ENCODE assay signal across 13 mouse cellular contexts in the genomic region with DNA sequence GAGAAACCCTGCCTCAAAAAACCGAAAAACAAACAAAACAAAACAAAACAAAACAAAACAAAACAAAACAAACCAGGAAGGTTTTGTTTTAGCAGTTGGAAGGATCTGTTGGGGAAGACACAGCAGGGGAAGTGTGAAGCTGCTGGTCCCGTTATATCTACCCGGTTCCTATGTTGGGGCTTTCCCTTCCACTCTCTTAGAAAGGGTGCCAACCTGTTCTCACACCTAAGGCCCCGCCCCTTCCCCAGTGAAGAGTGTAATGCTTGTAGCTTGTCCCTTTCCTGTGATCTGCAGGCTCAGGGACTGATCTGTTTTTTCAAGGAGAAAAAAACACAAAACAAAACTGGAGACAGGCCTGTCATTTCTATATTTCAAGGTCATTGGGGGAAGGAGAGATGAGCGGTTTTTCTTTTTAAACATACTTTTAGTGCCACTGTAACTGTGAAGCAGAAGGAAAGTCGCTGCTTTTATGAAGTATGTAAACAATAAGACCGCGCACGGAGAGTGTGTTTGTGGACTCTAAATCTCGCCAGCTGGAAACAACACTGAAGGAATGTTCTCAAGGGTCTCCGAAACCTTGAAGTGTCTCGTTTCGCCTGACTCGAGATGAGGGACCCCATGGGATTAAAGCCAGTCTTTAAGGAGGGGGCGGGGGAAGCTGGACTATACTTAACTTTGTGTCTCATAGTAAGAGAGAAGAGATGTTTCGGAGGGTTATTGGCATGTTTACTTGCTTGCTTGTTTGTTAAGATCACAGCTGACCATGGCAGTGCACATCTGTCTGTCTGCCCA.
DNase-seq lines count a peak whose midpoint lies in the region; ATAC-seq and TF ChIP-seq lines count a peak whose summit lies in the region.
"Had no signal": no experiment of that assay in that cellular context is flagged by ENCODE, and none has a peak within 500 bp of the region (broad histone marks: within the 10 kb centered on the region; RNA-seq: fewer than 3 reads in every experiment).

No protein-coding gene starts in this region.

- no peaks in the 10 kb centered on the region for H3K36me3 ChIP-seq in intestine, embryonic 14.5 days (ENCODE audit: control insufficient read depth, insufficient read depth, low read length)
- H3K36me3 ChIP-seq in intestine, postnatal 0 days (ENCODE audit: control insufficient read depth, insufficient read depth), result no peaks in the 10 kb centered on the region
- H3K36me3 ChIP-seq in limb, embryonic 10.5 days, result no peaks in the 10 kb centered on the region
- H3K36me3 ChIP-seq in stomach, embryonic 16.5 days (ENCODE audit: control insufficient read depth, insufficient read depth, low read length), result no peaks in the 10 kb centered on the region
- H3K36me3 ChIP-seq: limb, embryonic 13.5 days; neural tube, embryonic 13.5 days had no signal

- peak overlapping the region; percentile 57 for H3K27ac ChIP-seq in intestine, embryonic 14.5 days (ENCODE audit: low read depth)
- H3K27ac ChIP-seq in intestine, postnatal 0 days (ENCODE audit: low read depth, low read length), result no peak overlapping the region
- H3K27ac ChIP-seq in limb, embryonic 10.5 days, result peak overlapping the region; percentile 32; the same call in 1 of the 2 replicates
- peak overlapping the region; percentile 77 for H3K27ac ChIP-seq in stomach, embryonic 16.5 days (ENCODE audit: low read length)
- H3K27ac ChIP-seq: limb, embryonic 13.5 days; neural tube, embryonic 13.5 days had no signal

- no peaks in the 10 kb centered on the region for H3K27me3 ChIP-seq in intestine, embryonic 14.5 days (replicated peaks; ENCODE audit: control insufficient read depth, insufficient read depth, low read length)
- no peaks in the 10 kb centered on the region for H3K27me3 ChIP-seq in intestine, postnatal 0 days (replicated peaks; ENCODE audit: control insufficient read depth, insufficient read depth, low read length)
- H3K27me3 ChIP-seq in limb, embryonic 10.5 days (ENCODE audit: low read depth, poor library complexity, severe bottlenecking), result no peaks in the 10 kb centered on the region
- no peaks in the 10 kb centered on the region for H3K27me3 ChIP-seq in stomach, embryonic 16.5 days (ENCODE audit: control insufficient read depth, insufficient read depth, low read length)
- H3K27me3 ChIP-seq: limb, embryonic 13.5 days; neural tube, embryonic 13.5 days had no signal

- no peak for DNase-seq in intestine, embryonic 14.5 days (ENCODE audit: low spot score)
- peak; percentile 13 for DNase-seq in thymus, postnatal 14 days
- DNase-seq in thymus, postnatal 25 days, result no peak
- no peak for DNase-seq in limb, embryonic 10.5 days (ENCODE audit: low spot score)
- DNase-seq in cerebellum, postnatal 36 days, result no peak
- DNase-seq in right cerebral cortex, postnatal 36 days (ENCODE audit: low spot score in 2 of 2), result no peak
- DNase-seq: forebrain, postnatal 0 days; heart, postnatal 4 days; kidney, postnatal 36 days had no signal

- H3K4me3 ChIP-seq in intestine, embryonic 14.5 days (ENCODE audit: low read depth, low read length), result no peak overlapping the region
- H3K4me3 ChIP-seq in intestine, postnatal 0 days (ENCODE audit: low read depth, low read length), result no peak overlapping the region
- no peak overlapping the region for H3K4me3 ChIP-seq in limb, embryonic 10.5 days
- H3K4me3 ChIP-seq in stomach, embryonic 16.5 days (replicated peaks; ENCODE audit: low read length), result no peak overlapping the region
- H3K4me3 ChIP-seq: limb, embryonic 13.5 days; neural tube, embryonic 13.5 days had no signal

- H3K9me3 ChIP-seq in intestine, embryonic 14.5 days (ENCODE audit: control insufficient read depth, low read length), result no peaks in the 10 kb centered on the region
- H3K9me3 ChIP-seq in intestine, postnatal 0 days (ENCODE audit: control insufficient read depth), result no peaks in the 10 kb centered on the region
- no peaks in the 10 kb centered on the region for H3K9me3 ChIP-seq in limb, embryonic 10.5 days (replicated peaks)
- no peaks in the 10 kb centered on the region for H3K9me3 ChIP-seq in stomach, embryonic 16.5 days (replicated peaks; ENCODE audit: control insufficient read depth, low read length)
- H3K9me3 ChIP-seq: limb, embryonic 13.5 days; neural tube, embryonic 13.5 days had no signal

- ATAC-seq in intestine, embryonic 14.5 days (replicated peaks; ENCODE audit: low FRiP score, low TSS enrichment, low read depth), result no peak
- no peak for ATAC-seq in intestine, postnatal 0 days
- peak; percentile 12; the same call in 1 of the 2 replicates for ATAC-seq in stomach, embryonic 16.5 days (ENCODE audit: insufficient read depth, low FRiP score)
- ATAC-seq: forebrain, postnatal 0 days had no signal

- H3K9ac ChIP-seq in intestine, embryonic 14.5 days (ENCODE audit: low read length), result no peak overlapping the region
- no peak overlapping the region for H3K9ac ChIP-seq in intestine, postnatal 0 days (ENCODE audit: low read depth, low read length)
- H3K9ac ChIP-seq in stomach, embryonic 16.5 days (ENCODE audit: low read length), result no peak overlapping the region
- H3K9ac ChIP-seq: forebrain, postnatal 0 days; limb, embryonic 13.5 days; neural tube, embryonic 13.5 days had no signal

- H3K4me2 ChIP-seq in intestine, embryonic 14.5 days (ENCODE audit: low read length), result no peak overlapping the region
- H3K4me2 ChIP-seq in intestine, postnatal 0 days (replicated peaks; ENCODE audit: low read depth), result no peak overlapping the region
- H3K4me2 ChIP-seq in stomach, embryonic 16.5 days (ENCODE audit: low read depth, low read length), result no peak overlapping the region
- H3K4me2 ChIP-seq: limb, embryonic 13.5 days; neural tube, embryonic 13.5 days had no signal

- 39% methylated on average over 16 of the region's 16 CpGs for WGBS in intestine, embryonic 14.5 days
- WGBS in intestine, postnatal 0 days, result 48% methylated on average over 16 of the region's 16 CpGs
- 73% methylated on average over 16 of the region's 16 CpGs for WGBS in limb, embryonic 10.5 days
- WGBS in stomach, embryonic 16.5 days, result 39% methylated on average over 16 of the region's 16 CpGs

- no peak for TF ChIP-seq CTCF in intestine, postnatal 0 days (IDR thresholded peaks at IDR 0.05; ENCODE audit: low read depth)

- H3K4me1 ChIP-seq in intestine, embryonic 14.5 days (replicated peaks; ENCODE audit: control insufficient read depth, insufficient read depth, low read length), result peaks cover 11% of the 10 kb centered on the region; the same call in 1 of the 2 replicates
- no peaks in the 10 kb centered on the region; the same call in 1 of the 2 replicates for H3K4me1 ChIP-seq in intestine, postnatal 0 days (replicated peaks; ENCODE audit: control insufficient read depth, insufficient read depth, low read length)
- peaks cover 63% of the 10 kb centered on the region for H3K4me1 ChIP-seq in limb, embryonic 10.5 days
- H3K4me1 ChIP-seq in stomach, embryonic 16.5 days (ENCODE audit: control insufficient read depth, insufficient read depth, low read length), result peaks cover 10% of the 10 kb centered on the region
